Mouse (Mus musculus): ENCODE measurements around the gene Stx1b. TPM values are rescaled to one million over a fixed set of nuclear protein-coding genes. Genes with fewer than 3 reads are reported as not detected.
A peak's percentile ranks its signal among the peaks of the same experiment; 100 is the strongest.
"Not testable (repeated sequence)": the region's sequence is repeated elsewhere in the genome, so short reads cannot be mapped to it uniquely, and the experiment has no call there.

The Stx1b gene
- 1 to 10 TPM; 6.9 to 9.4 TPM for total RNA-seq (2021)
- long read RNA-seq, experiment 1, partial matches to known transcripts: 0 of 4 reads
- long read RNA-seq, experiment 1, other reads (novel, unspliced or antisense): 4 of 4 reads
- long read RNA-seq, experiment 2, partial matches to known transcripts: 2 of 4 reads
- long read RNA-seq, experiment 2, other reads (novel, unspliced or antisense): 2 of 4 reads

- no peak for DNase-seq
Measured at GRCm38 (mm10) chr7:127824176-127824871, at the start of gene Stx1b, which contains the start of gene Stx4a. TSS of gene Stx1b (minus strand) at chr7:127824549. TSS of gene Stx4a (plus strand) at chr7:127824294.

GRCm38 (mm10) chr7:127870136-127870821 lies 45.9 kb upstream of the Stx1b start:
- DNase-seq: no peak

DNA sequence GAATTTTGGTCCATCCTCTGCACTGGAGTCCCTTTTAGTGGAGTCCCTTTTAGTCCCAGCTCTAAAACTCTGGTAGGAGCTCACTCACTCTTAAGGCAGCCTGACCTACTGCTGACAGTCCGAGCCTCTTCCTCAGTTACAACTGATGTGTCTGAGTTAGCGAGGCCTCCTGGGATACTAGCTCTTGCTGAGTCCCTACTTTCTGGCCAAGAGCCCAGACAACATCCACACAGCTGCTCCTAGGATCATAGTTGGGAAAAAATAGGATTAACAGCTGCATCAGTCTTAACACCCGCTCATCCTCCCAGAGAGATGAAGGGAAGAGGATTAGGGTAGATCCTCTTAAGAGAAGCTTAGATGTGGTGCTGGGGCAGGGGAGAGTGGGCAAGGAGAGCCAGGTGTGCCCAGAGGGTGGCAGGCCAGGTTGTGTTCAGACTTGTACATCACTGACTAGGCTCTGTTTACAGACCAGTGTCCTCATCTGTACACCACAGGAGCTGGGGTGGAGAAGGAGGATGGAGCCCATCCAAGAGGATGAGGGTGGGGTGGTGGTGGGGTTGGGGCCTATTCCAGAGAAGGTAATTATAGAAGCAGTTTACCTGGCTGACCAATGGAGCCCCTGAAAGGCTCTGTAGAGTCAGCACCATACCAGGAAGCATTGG lies 44.9 kb upstream of the Stx1b start:
- no peak for DNase-seq

DNA sequence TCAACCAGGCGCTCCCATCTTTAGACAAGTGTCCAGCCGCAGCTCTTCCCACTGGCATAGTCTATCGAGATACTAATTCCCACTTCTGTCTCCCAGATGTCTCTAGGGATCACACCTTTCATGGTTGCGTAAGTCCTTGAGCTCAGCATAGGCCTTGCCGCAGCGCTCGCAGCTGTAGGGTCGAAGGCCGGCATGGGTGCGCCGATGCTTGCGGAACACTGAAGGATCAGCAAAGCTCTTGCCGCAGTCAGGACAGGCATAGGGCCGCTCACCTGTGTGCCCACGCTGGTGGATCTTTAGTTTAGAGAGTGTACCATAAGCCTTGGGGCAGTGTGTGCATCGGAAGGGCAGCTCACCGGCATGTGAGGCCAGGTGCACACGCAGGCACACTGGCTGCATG lies 43.3 kb upstream of the Stx1b start:
- DNase-seq: no peak

DNA sequence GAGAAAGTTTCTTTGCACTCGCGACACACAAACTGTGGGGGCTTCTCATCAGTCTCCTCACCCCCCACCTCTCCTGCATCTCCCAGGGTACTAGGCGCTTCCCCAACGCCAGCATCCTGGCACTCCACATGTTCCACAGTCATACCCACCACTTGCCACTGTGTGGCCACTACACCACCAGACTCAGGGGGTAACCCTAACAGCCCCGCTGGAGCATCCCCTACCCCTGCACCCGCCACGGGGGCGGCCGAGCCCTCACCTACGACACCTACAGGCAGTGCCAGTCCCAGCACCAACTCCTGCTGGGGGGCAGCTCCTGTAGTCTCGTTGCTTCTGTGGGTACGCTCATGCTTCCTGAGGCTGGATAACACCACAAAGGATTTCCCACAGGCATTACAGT lies 42.1 kb upstream of the Stx1b start:
- DNase-seq: no peak

DNA sequence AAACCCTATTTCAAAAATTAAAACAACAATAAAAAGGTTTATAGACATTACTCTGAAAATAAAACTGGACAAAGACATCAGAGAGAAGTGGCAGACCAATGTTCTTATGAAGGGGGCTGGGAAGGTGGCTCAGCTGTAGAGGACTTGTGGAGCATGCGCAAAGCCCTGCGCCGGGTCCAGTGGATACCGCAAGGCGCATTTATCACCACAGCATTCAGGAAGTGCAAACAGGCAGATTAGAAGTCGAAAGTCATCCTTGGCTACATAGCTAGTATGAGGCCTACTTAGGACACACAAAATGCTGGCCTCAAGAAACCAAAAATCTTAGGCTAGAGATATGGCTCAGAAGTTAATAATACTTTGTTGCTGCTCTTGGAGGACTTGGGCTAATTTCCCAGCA lies 33.9 kb upstream of the Stx1b start:
- DNase-seq: no peak

DNA sequence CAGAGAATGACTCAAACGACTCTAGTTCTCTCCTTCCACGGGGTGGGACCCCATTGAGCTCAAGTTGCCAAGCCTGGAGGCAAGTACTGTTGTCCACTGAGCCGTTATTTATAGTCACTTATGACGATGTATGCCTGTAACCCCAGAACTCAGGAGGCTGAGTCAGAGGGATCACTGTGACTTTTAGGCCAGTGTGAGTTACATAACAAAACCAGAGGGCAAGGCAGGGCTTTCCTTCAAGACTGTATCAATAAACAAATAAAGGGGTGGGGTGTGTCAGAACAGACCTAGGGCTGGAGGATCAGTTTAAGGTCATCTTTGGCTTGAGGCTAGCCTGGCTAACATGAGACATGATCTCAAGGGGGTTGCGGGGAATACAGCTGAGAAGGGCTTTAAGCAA lies 26.6 kb upstream of the Stx1b start:
- no peak for DNase-seq

DNA sequence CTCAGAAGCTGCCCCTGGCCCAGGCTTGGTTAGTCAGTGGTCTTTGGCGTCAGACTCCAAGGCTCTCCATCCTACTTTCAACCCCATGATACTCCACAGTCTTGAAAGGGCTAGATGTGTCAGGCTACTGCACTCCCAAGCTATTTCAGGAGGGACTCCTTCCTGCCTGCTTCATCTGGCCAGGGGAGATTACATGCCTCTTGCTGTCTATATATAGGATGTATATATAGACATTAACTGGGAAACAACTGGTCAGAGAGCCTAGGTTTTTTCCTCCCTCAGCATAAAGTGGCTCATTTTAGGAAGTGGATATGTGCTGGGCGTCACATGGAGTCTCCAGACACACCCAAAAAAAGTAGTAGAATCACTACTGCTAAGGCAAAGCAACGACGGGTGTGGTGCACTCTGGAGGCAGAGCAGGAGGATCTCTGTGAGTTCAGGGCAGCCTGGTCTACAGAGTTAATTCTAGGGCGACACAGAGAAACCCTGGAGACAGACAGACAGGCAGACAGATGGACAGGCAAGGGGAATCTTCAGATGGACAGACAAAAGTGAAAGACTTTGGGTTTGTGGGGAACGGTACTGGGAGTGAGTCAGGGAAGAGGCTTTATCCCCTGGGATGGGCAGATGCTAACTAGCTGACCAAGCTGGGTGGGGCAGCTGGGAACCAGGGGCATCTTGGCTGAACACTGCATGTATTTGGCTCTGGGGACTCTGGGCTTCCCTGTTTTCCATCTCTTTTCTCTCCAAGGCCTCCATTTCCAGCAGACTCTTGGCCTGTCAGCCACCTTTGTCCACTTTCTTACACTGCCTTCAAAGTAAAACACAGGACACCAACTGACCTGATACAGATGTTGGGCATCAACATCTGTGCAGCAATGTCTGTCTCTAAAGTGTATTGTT lies 25.9 kb upstream of the Stx1b start:
- no peak for DNase-seq

DNA sequence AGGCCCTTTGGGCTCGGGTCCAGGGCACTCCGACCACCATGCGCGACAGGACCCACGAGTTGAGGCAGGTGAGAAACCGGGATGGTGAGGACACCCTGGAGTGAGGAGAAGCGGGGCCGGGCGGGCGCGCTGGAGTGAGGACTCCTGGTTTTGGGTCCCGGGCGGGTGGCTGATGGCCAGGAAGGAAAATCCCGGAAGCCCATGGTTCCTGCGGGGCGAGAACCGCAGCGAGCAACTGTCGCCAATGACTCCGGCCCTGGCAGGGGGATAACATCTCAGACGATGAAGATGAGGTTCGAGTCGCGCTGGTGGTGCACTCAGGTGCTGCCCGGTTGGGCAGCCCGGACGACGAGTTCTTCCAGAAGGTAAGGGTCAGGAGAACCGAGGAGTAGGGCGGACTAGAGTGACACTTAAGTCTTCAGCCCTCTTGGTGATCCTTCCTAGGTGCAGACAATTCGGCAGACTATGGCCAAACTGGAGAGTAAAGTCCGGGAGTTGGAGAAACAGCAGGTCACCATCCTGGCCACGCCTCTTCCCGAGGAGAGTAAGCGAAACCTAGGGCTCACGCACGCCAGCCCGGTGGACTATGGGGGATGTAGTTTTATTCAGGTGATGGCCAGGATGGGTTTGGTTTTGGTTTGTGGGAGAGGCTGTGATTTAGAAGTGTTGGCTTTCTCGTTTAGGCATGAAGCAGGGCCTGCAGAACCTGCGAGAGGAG lies 17.8 kb upstream of the Stx1b start:
- peak; percentile 85 for DNase-seq

DNA sequence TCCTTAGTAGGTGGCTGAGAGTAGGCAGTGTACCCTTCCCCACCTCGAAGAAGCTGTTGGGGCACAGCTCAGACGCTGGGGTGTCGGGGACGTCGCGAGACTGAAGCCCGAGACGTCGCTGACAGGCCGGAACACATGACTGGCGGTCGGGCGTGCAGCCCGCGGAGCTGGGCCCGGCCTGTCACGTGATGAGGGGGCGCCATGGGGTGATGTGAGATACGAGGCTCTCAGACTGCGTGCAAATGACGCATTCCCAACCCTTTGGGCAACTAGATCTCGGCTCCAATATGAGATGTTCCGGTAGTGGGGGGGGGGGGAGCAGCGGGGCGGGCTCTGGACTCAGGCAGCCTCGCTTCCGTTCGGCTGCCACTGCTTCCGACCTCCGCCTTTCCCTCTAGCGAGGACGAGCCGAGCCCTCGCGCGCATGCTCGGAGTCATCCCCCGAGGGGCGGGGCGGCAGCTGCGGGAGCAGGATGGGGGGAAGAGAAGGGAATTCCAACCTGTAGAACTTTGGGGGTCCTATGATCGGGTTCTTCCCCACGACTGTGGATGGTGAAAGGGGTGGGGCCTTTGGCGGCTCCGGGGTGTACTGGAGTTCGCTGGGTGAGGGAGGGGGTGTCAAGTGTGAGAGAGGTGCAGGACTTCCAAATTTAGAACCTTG lies 17.1 kb upstream of the Stx1b start:
- DNase-seq: peak; percentile 95

GRCm38 (mm10) chr7:127840886-127841285 lies 16.5 kb upstream of the Stx1b start:
- peak; percentile 67 for DNase-seq

- DNase-seq: not testable (repeated sequence)
Measured at GRCm38 (mm10) chr7:127840031-127840430, 15.7 kb upstream of the Stx1b start.

DNA sequence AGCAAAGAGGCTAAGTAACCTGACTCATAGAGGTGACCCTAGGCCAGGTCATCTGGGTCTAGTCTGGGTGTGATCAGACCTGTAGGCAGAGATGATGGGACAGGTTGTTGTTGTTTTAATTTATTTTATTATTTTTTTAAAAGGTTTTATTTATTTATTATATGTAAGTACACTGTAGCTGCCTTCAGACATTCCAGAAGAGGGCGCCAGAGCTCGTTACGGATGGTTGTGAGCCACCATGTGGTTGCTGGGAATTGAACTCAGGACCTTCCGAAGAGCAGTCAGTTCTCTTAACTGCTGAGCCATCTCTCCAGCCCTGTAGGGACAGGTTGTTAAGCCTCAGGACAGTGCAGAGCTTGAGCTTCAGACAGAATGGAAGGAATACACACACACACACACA lies 13.5 kb upstream of the Stx1b start:
- not testable (repeated sequence) for DNase-seq

- DNase-seq: no peak
Measured at GRCm38 (mm10) chr7:127837473-127837872, 13.1 kb upstream of the Stx1b start.

DNA sequence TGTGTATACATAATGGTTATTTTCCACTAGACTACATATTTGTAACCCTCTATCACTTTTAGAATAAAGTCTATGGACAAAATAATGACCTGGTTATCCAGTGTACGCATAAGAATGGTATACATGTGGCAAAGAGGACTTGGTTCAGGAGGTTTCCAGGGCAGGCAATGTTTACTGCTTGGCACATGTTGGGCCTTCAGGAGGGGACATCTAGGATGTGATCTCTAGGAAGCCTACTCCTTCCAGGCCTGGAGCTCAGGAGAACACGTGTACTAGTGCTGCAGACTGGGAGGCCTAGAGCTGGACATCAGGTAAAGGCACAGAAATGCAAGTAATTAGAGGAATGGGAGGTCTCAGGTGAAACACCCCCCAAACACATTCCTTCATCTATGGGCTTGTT lies 11.2 kb upstream of the Stx1b start:
- DNase-seq: no peak

DNA sequence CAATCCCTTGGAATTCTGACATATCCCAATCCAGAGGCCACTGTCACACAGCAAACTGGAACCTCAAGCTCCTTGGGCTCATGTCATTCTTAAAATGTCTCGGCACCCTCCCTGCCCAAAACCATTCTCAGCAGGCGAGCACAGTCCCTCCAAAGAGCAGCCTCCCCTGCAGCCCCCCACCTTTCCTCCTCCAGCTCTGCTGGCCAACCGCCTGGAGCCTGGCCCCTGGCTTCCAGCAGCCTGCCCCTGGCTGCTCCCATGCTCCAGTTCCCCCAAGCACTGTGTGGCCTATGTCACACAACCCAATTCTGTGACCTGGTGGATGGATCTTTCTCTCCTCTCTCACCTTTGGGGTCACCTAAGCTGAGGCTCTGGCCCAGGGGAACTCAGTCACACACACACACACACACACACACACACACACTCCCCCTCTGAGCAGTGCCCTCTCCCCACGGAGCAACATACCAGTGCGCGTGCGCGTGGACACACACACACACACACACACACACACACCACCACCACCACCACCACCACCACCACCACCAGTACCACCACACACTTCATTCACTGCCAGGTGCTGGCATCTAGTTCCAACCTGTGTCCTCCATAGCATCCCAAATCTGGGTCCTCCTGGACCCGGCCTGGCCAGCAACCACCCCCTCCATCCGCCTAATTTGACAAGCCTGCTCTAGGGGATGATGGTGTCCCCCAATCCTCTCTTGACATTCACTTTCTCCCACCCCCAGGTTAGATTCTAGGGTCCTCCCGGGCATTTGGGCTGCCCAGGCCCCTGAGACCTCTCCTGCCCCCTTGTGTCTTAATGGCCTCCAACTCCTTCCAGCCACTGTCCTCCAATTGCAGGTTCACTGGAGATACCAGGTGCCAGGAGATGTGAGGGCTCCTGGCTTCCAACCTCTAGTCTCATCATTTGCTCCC lies 845 bp downstream of the Stx1b start:
- no peak for DNase-seq

- no peak for DNase-seq
Measured at GRCm38 (mm10) chr7:127822494-127822893, 1.9 kb downstream of the Stx1b start.

DNA sequence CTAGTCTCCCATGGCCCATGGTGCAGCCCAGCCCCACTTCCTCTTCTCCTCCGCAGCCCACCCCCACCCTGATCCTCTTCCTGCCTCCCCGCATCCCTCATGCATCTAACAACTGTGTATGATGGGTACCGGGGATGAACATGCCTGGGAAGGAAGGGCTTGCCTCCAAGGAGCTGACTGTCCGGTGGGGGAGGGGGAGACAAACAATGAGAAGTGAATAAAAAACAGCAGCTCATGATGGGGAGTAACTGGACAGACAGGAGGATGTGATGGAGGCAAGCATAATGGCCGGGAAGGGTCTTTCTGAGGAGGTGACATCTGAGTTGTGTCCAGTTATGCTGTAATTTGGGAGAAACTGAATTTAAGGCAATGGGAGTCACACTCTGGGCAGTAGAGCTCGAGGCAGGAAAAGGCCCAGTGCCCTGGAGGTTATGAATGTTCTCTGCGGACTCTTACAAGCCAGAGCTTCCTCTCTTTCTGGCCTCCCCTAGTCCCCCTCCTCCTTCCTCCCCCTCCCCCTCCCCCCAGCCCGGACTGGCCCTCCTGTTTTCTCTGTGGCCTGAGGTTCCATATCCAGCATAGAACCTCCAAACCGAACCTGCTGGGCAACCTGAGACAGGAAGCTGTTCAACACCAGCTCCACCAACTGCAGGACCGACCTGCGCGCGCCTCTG lies 3.4 kb downstream of the Stx1b start:
- no peak for DNase-seq

DNA sequence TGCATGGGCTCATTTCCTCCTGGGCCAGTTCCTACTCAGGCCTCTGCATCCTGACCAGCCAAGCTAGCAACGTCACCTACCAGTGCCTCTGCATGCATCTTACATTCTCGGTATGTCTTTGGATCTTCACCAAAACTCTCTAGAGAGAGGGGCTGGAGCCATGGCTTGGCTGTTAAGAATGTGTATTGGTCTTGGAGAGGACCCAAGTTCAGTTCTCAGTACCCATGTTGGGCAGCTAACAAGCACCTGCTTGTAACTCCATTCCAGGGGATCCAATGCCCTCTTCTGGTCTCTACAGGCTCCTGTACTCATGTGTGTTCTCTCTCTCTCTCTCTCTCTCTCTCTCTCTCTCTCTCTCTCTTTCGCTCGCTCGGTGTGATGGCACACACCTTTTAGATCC lies 6.6 kb downstream of the Stx1b start:
- no peak for DNase-seq

Measured in adrenal gland, postnatal 10 days (tissue).